Mouse (Mus musculus): ENCODE data around the gene Uchl5. TPM values are rescaled to one million over a fixed set of nuclear protein-coding genes. Genes with fewer than 3 reads are reported as not detected.

The Uchl5 gene
- total RNA-seq, 2 experiments from 2014 or later: 42.4 to 64.1 TPM

Other genes with a start within 250 kb of the Uchl5 start
- gene B3galt2, start 136.6 kb upstream of the Uchl5 start, total RNA-seq (2015; ENCODE audit: low replicate concordance): not detected in 2 replicates
- 0.23 and 0.64 TPM in 2 replicates for gene B3galt2, start 136.6 kb upstream of the Uchl5 start, total RNA-seq (2017; ENCODE audit: low replicate concordance)
- gene Cdc73, start 74.4 kb upstream of the Uchl5 start, total RNA-seq (2015; ENCODE audit: low replicate concordance): 20.1 and 38.9 TPM in 2 replicates
- gene Cdc73, start 74.4 kb upstream of the Uchl5 start, total RNA-seq (2017; ENCODE audit: low replicate concordance): 29.4 and 30.2 TPM in 2 replicates
- gene Glrx2, start 60.9 kb upstream of the Uchl5 start, total RNA-seq (2015; ENCODE audit: low replicate concordance): 16.3 and 28.5 TPM in 2 replicates
- gene Glrx2, start 60.9 kb upstream of the Uchl5 start, total RNA-seq (2017; ENCODE audit: low replicate concordance): 8.2 and 19.1 TPM in 2 replicates
- gene Trove2, start 204 bp upstream of the Uchl5 start, total RNA-seq (2015; ENCODE audit: low replicate concordance): 0.72 TPM in 1 of 2 replicates, not detected in the other
- 0.51 TPM in 1 of 2 replicates, not detected in the other for gene Trove2, start 204 bp upstream of the Uchl5 start, total RNA-seq (2017; ENCODE audit: low replicate concordance)
- 56.6 and 80.5 TPM in 2 replicates for gene Rgs2, start 226.9 kb downstream of the Uchl5 start, total RNA-seq (2015; ENCODE audit: low replicate concordance)
- gene Rgs2, start 226.9 kb downstream of the Uchl5 start, total RNA-seq (2017; ENCODE audit: low replicate concordance): 12.6 and 21.3 TPM in 2 replicates